Mouse (Mus musculus) spleen, adult 2 months (tissue): ENCODE measurements at regions not wholly inside any gene's neighbourhood (a gene's known extent, or its start where the extent isn't known, plus 50 kb on each side); places are given as distances from the start of the nearest gene placed in this dataset.
A peak's percentile ranks its signal among the peaks of the same experiment; 100 is the strongest.

Source experiments
- DNase-seq, 2 experiments: peaks; one replicate each; pipeline versions ENCODE4 v3.0.0 to v3.0.0-alpha.2; 2012 to 2021; ENCODE audit warnings: low spot score in 2 of 2, low read depth in 1 of 2
- H3K27ac ChIP-seq: fragments of 200-500 bp; 2 replicates; pipeline ENCODE4 v1.5.1; 2012; ENCODE audit warnings: low read length, inconsistent platforms; ENCODE audit not compliant: insufficient read depth
- H3K27me3 ChIP-seq: fragments of 200-500 bp; 2 replicates; pipeline ENCODE4 v1.6.1; 2012; ENCODE audit warnings: mild to moderate bottlenecking, moderate library complexity, low read length, inconsistent platforms; ENCODE audit not compliant: control insufficient read depth, insufficient read depth
- H3K36me3 ChIP-seq: fragments of 200-500 bp; 2 replicates; pipeline ENCODE4 v1.6.1; 2012; ENCODE audit warnings: mild to moderate bottlenecking, low read length, inconsistent platforms; ENCODE audit not compliant: control insufficient read depth, insufficient read depth
- H3K4me1 ChIP-seq: fragments of 200-500 bp; 2 replicates; pipeline ENCODE4 v1.6.1; 2011; ENCODE audit warnings: inconsistent platforms; ENCODE audit not compliant: control insufficient read depth, insufficient read depth, insufficient read length
- H3K4me3 ChIP-seq: fragments of 200-500 bp; 2 replicates; pipeline ENCODE4 v1.5.1; 2011; ENCODE audit warnings: mild to moderate bottlenecking, inconsistent platforms; ENCODE audit not compliant: insufficient read depth, insufficient read length; ENCODE audit errors: extremely low read depth
- CTCF ChIP-seq: fragments of 200-500 bp; IDR thresholded peaks from 2 replicates; pipeline ENCODE4 v1.5.1; 2011; ENCODE audit warnings: mild to moderate bottlenecking, inconsistent platforms; ENCODE audit not compliant: insufficient read depth, insufficient read length, insufficient replicate concordance; ENCODE audit errors: extremely low read depth
- POLR2A ChIP-seq: fragments of 200-500 bp; IDR thresholded peaks from 2 replicates; pipeline ENCODE4 v1.6.1; 2011; ENCODE audit warnings: low read depth, low read length, inconsistent platforms
- WGBS: fragments of 180-500 bp; shearing (Covaris S2); methylation state at CpG from one replicate; pipeline ENCODE4 v1.1.7; 2018; 5-methylcytosine and 5-hydroxymethylcytosine counted together

DNA sequence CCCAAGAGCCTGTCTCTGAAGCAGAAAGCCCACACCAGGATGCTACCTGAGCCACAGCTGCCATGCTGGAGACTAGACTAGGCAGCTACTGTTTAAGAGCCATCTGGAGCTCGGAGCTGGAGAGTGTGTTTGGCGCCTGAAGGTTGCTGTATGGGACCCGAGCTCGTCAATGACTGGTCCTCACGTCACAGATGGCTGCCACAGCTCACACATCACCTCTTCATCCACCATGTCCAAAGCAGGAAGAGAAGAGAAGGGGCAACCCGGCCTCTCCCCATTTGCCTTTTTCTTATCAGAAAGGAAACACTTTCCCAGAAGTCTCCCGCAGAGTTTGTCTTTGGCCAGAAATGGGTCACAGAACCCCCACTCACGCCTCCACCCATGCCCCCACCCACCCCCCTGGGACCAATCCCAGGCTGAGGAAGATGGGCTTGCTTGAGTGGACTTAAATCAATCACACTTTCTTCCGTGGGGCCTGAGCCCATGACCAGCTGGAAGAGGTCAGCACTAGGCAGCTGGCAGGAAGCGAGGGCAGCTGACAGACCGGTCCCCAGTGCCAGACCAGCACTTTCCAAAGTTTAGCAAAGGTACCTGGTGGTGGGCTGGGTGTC, 53.5 kb upstream of the Ptpn1 start:
- no peaks in the 10 kb centered on the region for H3K4me1 ChIP-seq
- TF ChIP-seq CTCF (no peak), POLR2A (no peak)
- DNase-seq: no peak
- no peak overlapping the region for H3K27ac ChIP-seq
- 63% methylated on average over 11 of the region's 11 CpGs for WGBS
- no peak overlapping the region for H3K4me3 ChIP-seq
- no peaks in the 10 kb centered on the region for H3K36me3 ChIP-seq
- peaks cover 2% of the 10 kb centered on the region; the same call in 1 of the 2 replicates for H3K27me3 ChIP-seq

- TF ChIP-seq POLR2A (no peak), CTCF (no peak)
- H3K36me3 ChIP-seq: no peaks in the 10 kb centered on the region
- H3K27ac ChIP-seq: no peak overlapping the region
- no peak overlapping the region for H3K4me3 ChIP-seq
- DNase-seq: no peak
- no peaks in the 10 kb centered on the region for H3K4me1 ChIP-seq
- 62% methylated on average over 11 of the region's 11 CpGs for WGBS
- H3K27me3 ChIP-seq: peaks cover 2% of the 10 kb centered on the region; the same call in 1 of the 2 replicates
These were observed 54.5 kb upstream of the Ptpn1 start for GRCm38 (mm10) chr2:167877254-167877870.

DNA sequence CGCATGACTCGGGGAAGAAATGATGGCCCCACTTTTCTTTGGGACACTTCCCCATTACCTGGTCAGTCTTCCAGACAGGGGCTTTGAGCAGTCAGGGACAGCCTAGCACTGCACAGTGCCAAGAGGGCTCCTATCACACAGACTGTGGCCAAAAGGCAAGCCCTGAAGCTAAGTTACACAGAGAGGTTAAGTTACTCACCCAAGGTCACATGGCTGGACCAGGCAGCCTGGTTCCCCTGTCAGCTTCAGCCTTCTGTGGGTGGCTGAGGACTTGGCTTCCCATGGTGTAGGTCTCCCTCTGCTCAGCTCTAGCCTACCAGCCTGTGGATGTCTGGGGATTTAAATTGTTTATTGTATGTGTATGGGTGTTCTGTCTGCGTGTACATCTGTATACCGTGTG, 59.4 kb upstream of the Ptpn1 start:
- Histone ChIP-seq H3K4me1 (no peaks in the 10 kb centered on the region), H3K27ac (no peak overlapping the region), H3K36me3 (no peaks in the 10 kb centered on the region), H3K27me3 (no peaks in the 10 kb centered on the region), H3K4me3 (no peak overlapping the region)
- no peak for DNase-seq
- TF ChIP-seq POLR2A: no peak
- no peak for TF ChIP-seq CTCF
- 88% methylated on average over 4 of the region's 4 CpGs for WGBS

- 88% methylated on average over 6 of the region's 6 CpGs for WGBS
- H3K4me3 ChIP-seq: no peak overlapping the region
- no peak overlapping the region for H3K27ac ChIP-seq
- TF ChIP-seq POLR2A (no peak), CTCF (no peak)
- DNase-seq: no peak
- no peaks in the 10 kb centered on the region for H3K36me3 ChIP-seq
- H3K4me1 ChIP-seq: no peaks in the 10 kb centered on the region
- no peaks in the 10 kb centered on the region for H3K27me3 ChIP-seq
These were observed 61.7 kb upstream of the Ptpn1 start for GRCm38 (mm10) chr2:167870153-167870552.

- no peak overlapping the region for H3K4me3 ChIP-seq
- TF ChIP-seq CTCF: no peak
- no peak for TF ChIP-seq POLR2A
- H3K27me3 ChIP-seq: no peaks in the 10 kb centered on the region
- peak in 1 of 2 experiments; percentile 15 for DNase-seq
- no peaks in the 10 kb centered on the region for H3K36me3 ChIP-seq
- no peaks in the 10 kb centered on the region; the same call in 1 of the 2 replicates for H3K4me1 ChIP-seq
- WGBS: 83% methylated on average over 10 of the region's 10 CpGs
- H3K27ac ChIP-seq: no peak overlapping the region
These were observed 65.1 kb upstream of the Ptpn1 start for GRCm38 (mm10) chr2:167866751-167867150.

DNA sequence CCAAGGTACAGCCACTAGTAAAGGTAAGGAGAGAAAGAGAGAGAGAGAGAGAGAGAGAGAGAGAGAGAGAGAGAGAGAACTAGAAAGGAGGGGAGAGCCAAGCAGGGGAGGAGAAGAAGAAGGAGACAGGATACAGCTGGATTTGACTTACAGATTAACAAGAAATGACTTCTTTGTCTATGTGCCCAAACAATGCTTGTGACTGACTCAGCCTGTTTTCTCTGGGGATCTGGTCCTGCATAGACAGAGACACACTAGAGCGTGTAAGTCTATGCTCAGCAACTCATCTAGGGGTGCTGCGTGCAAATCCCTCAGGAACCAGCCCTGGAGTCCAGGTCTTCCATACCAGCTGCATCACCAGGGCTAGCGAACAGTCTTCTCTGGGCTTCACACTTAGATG, 66.3 kb upstream of the Ptpn1 start:
- TF ChIP-seq POLR2A: no peak
- no peak for TF ChIP-seq CTCF
- no peak for DNase-seq
- H3K36me3 ChIP-seq: no peaks in the 10 kb centered on the region
- 81% methylated on average over 3 of the region's 3 CpGs for WGBS
- H3K4me3 ChIP-seq: no peak overlapping the region
- no peaks in the 10 kb centered on the region; the same call in 1 of the 2 replicates for H3K4me1 ChIP-seq
- H3K27me3 ChIP-seq: no peaks in the 10 kb centered on the region
- no peak overlapping the region for H3K27ac ChIP-seq

- H3K4me1 ChIP-seq: no peaks in the 10 kb centered on the region; the same call in 1 of the 2 replicates
- H3K36me3 ChIP-seq: no peaks in the 10 kb centered on the region
- no peak overlapping the region for H3K4me3 ChIP-seq
- DNase-seq: no peak
- TF ChIP-seq POLR2A (no peak), CTCF (no peak)
- WGBS: 85% methylated on average over 7 of the region's 7 CpGs
- H3K27me3 ChIP-seq: no peaks in the 10 kb centered on the region
- no peak overlapping the region for H3K27ac ChIP-seq
These were observed 67.2 kb upstream of the Ptpn1 start for GRCm38 (mm10) chr2:167864672-167865071.
